Mouse (Mus musculus) lung, embryonic 14.5 days (tissue): Measurements from ENCODE around the gene Lhpp. TPM values are rescaled to one million over a fixed set of nuclear protein-coding genes. Genes with fewer than 3 reads are reported as not detected.

ENCODE experiments used
- ATAC-seq: fragments of 200-750 bp; cut with Nextera tagmentation; 2 replicates; pipeline ENCODE4 v1.8.0; 2017; ENCODE audit warnings: mild to moderate bottlenecking, moderate TSS enrichment, moderate library complexity; ENCODE audit not compliant: insufficient read depth
- DNase-seq: peaks from one replicate; pipeline ENCODE4 v3.0.0-alpha.2; 2015
- H3K27ac ChIP-seq: fragments of 300-500 bp; sonication (generic); 2 replicates; pipeline ENCODE4 v1.5.1; 2014; ENCODE audit warnings: low read depth, mild to moderate bottlenecking, moderate library complexity
- H3K27me3 ChIP-seq: fragments of 300-500 bp; sonication (generic); 2 replicates; pipeline ENCODE4 v1.6.1; 2014; ENCODE audit warnings: low read length, control low read depth; ENCODE audit not compliant: insufficient read depth
- H3K36me3 ChIP-seq: fragments of 300-500 bp; sonication (generic); 2 replicates; pipeline ENCODE4 v1.6.1; 2014; ENCODE audit warnings: control low read depth; ENCODE audit not compliant: insufficient read depth
- H3K4me1 ChIP-seq: fragments of 300-500 bp; sonication (generic); 2 replicates; pipeline ENCODE4 v1.6.1; 2014; ENCODE audit warnings: antibody characterized with exemption, control low read depth; ENCODE audit not compliant: insufficient read depth
- H3K4me2 ChIP-seq: fragments of 300-500 bp; sonication (generic); 2 replicates; pipeline ENCODE4 v1.6.1; 2014; ENCODE audit warnings: mild to moderate bottlenecking
- H3K4me3 ChIP-seq: fragments of 300-500 bp; sonication (generic); 2 replicates; pipeline ENCODE4 v1.5.1; 2014; ENCODE audit warnings: low read depth, low read length
- H3K9ac ChIP-seq: fragments of 300-500 bp; sonication (generic); 2 replicates; pipeline ENCODE4 v1.6.1; 2014
- H3K9me3 ChIP-seq: fragments of 300-500 bp; sonication (generic); 2 replicates; pipeline ENCODE4 v1.6.1; 2016; ENCODE audit warnings: low read depth, low read length, control low read depth
- CTCF ChIP-seq: IDR thresholded peaks from 2 replicates; pipeline ENCODE4 v1.5.1; 2016; ENCODE audit warnings: antibody characterized with exemption, low read depth
- WGBS: fragments of 180-500 bp; shearing (Covaris S2); extraction: QIAGEN DNeasy Blood & Tissue Kit; methylation state at CpG from one replicate; pipeline ENCODE4 v1.1.7; 2014; 5-methylcytosine and 5-hydroxymethylcytosine counted together
- polyA plus RNA-seq: library from polyadenylated mRNA; unstranded; fragments of >200 nt; fragmentation: Nextera tagmentation; extraction: Ambion mirVana; gene quantifications from 2 replicates; pipeline ENCODE4 v1.2.1, GENCODE M21; 2014

Gene Lhpp
- polyA plus RNA-seq, 1 experiment from 2014 or later, result 22.8 TPM

- no peaks in the 10 kb centered on the region for H3K27me3 ChIP-seq
Observed at GRCm38 (mm10) chr7:132739829-132740228, 129.4 kb downstream of the Lhpp start.

GRCm38 (mm10) chr7:132742912-132743311, 132.5 kb downstream of the Lhpp start:
- no peak for TF ChIP-seq CTCF
- H3K9ac ChIP-seq, result no peak overlapping the region
- H3K4me1 ChIP-seq, result no peaks in the 10 kb centered on the region
- H3K4me3 ChIP-seq, result no peak overlapping the region
- no peak for ATAC-seq
- no peak overlapping the region for H3K4me2 ChIP-seq
- H3K27ac ChIP-seq, result no peak overlapping the region
- H3K27me3 ChIP-seq, result no peaks in the 10 kb centered on the region
- H3K36me3 ChIP-seq, result 0 out of 2 replicates have a peak, but pooled peaks cover 6% of the 10 kb centered on the region
- H3K9me3 ChIP-seq, result no peaks in the 10 kb centered on the region
- DNase-seq, result no peak
- WGBS, result 82% methylated on average over 5 of the region's 5 CpGs

More at GRCm38 (mm10) chr7:132739829-132740228, 129.4 kb downstream of the Lhpp start:
- no peak overlapping the region for H3K4me2 ChIP-seq
- no peak overlapping the region for H3K27ac ChIP-seq
- H3K4me1 ChIP-seq, result peaks cover 7% of the 10 kb centered on the region
- ATAC-seq (no peak), DNase-seq (no peak)
- H3K9ac ChIP-seq, result no peak overlapping the region
- no peak for TF ChIP-seq CTCF
- H3K36me3 ChIP-seq, result 0 out of 2 replicates have a peak, but pooled peaks cover 6% of the 10 kb centered on the region
- no peaks in the 10 kb centered on the region for H3K9me3 ChIP-seq
- H3K4me3 ChIP-seq, result no peak overlapping the region
- WGBS, result 59% methylated on average over 6 of the region's 6 CpGs

GRCm38 (mm10) chr7:132747096-132747495, 136.7 kb downstream of the Lhpp start:
- no peak for ATAC-seq
- no peaks in the 10 kb centered on the region for H3K27me3 ChIP-seq
- H3K36me3 ChIP-seq, result peaks cover 2% of the 10 kb centered on the region; the same call in 1 of the 2 replicates
- H3K27ac ChIP-seq, result no peak overlapping the region
- 66% methylated on average over 6 of the region's 6 CpGs for whole genome bisulfite sequencing
- no peaks in the 10 kb centered on the region for H3K4me1 ChIP-seq
- no peak for TF ChIP-seq CTCF
- no peak overlapping the region for H3K4me3 ChIP-seq
- DNase-seq, result no peak
- no peak overlapping the region for H3K9ac ChIP-seq
- H3K9me3 ChIP-seq, result no peaks in the 10 kb centered on the region
- H3K4me2 ChIP-seq, result no peak overlapping the region

GRCm38 (mm10) chr7:132748076-132748769, 137.8 kb downstream of the Lhpp start:
- no peak overlapping the region for H3K4me2 ChIP-seq
- no peak overlapping the region for H3K9ac ChIP-seq
- H3K36me3 ChIP-seq, result peaks cover 3% of the 10 kb centered on the region; the same call in 1 of the 2 replicates
- ATAC-seq (no peak), DNase-seq (no peak)
- H3K27ac ChIP-seq, result no peak overlapping the region
- no peaks in the 10 kb centered on the region for H3K27me3 ChIP-seq
- no peak for TF ChIP-seq CTCF
- no peaks in the 10 kb centered on the region for H3K9me3 ChIP-seq
- 82% methylated on average over 3 of the region's 3 CpGs for WGBS
- H3K4me1 ChIP-seq, result no peaks in the 10 kb centered on the region
- H3K4me3 ChIP-seq, result no peak overlapping the region

- ATAC-seq, result no peak
- H3K4me3 ChIP-seq, result no peak overlapping the region
Observed at GRCm38 (mm10) chr7:132749504-132749903, 139.1 kb downstream of the Lhpp start.

GRCm38 (mm10) chr7:132751716-132752115, 141.3 kb downstream of the Lhpp start:
- H3K27ac ChIP-seq, result no peak overlapping the region
- H3K4me3 ChIP-seq, result no peak overlapping the region
- WGBS, result 38% methylated on average over 2 of the region's 2 CpGs
- no peak for TF ChIP-seq CTCF
- H3K27me3 ChIP-seq, result no peaks in the 10 kb centered on the region
- DNase-seq (no peak), ATAC-seq (no peak)
- no peak overlapping the region for H3K4me2 ChIP-seq
- no peaks in the 10 kb centered on the region for H3K9me3 ChIP-seq
- H3K4me1 ChIP-seq, result peaks cover 5% of the 10 kb centered on the region; the same call in 1 of the 2 replicates
- no peak overlapping the region for H3K9ac ChIP-seq
- peaks cover 3% of the 10 kb centered on the region; the same call in 1 of the 2 replicates for H3K36me3 ChIP-seq

More at GRCm38 (mm10) chr7:132749504-132749903, 139.1 kb downstream of the Lhpp start:
- Histone ChIP-seq H3K27ac (no peak overlapping the region), H3K36me3 (peaks cover 3% of the 10 kb centered on the region; the same call in 1 of the 2 replicates), H3K4me1 (peaks cover 4% of the 10 kb centered on the region; the same call in 1 of the 2 replicates), H3K27me3 (no peaks in the 10 kb centered on the region), H3K9ac (no peak overlapping the region), H3K4me2 (no peak overlapping the region), H3K9me3 (no peaks in the 10 kb centered on the region)
- no peak for DNase-seq
- 84% methylated on average over 11 of the region's 11 CpGs for WGBS
- no peak for TF ChIP-seq CTCF

GRCm38 (mm10) chr7:132753518-132754388, 143.3 kb downstream of the Lhpp start:
- H3K9ac ChIP-seq, result no peak overlapping the region
- 54% methylated on average over 4 of the region's 4 CpGs for WGBS
- H3K27me3 ChIP-seq, result no peaks in the 10 kb centered on the region
- H3K27ac ChIP-seq, result no peak overlapping the region
- no peak for DNase-seq
- peaks cover 5% of the 10 kb centered on the region; the same call in 1 of the 2 replicates for H3K4me1 ChIP-seq
- no peak for ATAC-seq
- TF ChIP-seq CTCF, result no peak
- no peaks in the 10 kb centered on the region for H3K9me3 ChIP-seq
- H3K36me3 ChIP-seq, result peaks cover 18% of the 10 kb centered on the region; the same call in 1 of the 2 replicates
- H3K4me2 ChIP-seq, result no peak overlapping the region
- H3K4me3 ChIP-seq, result no peak overlapping the region
